Mouse (Mus musculus): ENCODE results near the gene Zfp827. TPM values are rescaled to one million over a fixed set of nuclear protein-coding genes. Genes with fewer than 3 reads are reported as not detected.

Gene Zfp827
- 10 to 100 TPM in 1 of 2 experiments, 1 to 10 TPM in 1; 9.4 to 10.6 TPM for total RNA-seq (2021)
- long read RNA-seq, experiment 1, partial matches to known transcripts: 1 of 7 reads
- long read RNA-seq, experiment 1, other reads (novel, unspliced or antisense): 6 of 7 reads
- long read RNA-seq, experiment 2, partial matches to known transcripts: 0 of 5 reads
- long read RNA-seq, experiment 2, other reads (novel, unspliced or antisense): 5 of 5 reads

DNA sequence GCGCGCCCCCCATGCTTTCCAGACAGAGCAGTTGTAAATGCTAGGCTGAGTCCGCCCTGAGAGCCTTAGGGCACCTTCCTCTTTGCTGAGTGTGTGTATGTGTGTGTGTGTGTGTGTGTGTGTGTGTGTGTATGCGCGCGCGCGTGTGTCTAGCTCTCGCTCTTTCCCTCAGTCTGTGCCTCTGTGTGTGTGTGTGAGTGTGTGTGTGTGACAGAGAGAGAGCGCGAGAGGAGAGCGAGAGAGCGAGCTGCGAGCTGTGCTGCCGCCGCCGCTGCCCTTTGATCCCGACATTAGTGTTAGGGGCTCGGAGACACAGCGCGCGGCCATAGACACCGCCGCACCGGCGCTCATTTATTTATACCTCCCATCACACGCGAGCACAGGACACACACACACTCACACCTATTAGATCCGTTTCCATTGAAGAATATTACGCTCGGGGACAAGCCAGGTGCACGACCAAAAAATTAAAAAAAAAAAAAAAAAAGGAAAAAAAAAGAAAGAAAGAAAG lies at the start of gene Zfp827:
Gene Zfp827 (plus strand): TSS at position 461 of the 511 bp plus-strand sequence.
- DNase-seq: peak; percentile 77 to 85

DNA sequence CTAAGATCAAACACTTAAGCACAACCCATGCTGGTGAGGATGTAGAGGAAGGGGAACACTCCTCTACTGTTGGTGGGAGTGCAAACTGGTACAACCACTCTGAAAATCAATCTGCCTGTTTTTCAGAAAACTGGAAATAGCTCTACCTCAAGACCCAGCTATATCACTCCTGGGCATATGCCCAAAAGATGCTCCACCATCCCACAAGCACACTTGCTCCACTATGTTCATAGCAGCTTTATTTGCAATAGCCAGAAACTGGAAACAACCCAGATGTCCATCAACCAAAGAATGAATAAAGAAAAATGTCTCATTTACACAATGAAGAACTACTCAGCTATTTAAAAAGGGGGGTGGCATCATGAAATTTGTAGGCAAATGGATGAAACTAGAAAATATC lies 23.9 kb upstream of the Zfp827 start:
- DNase-seq: no peak

GRCm38 (mm10) chr8:79015061-79015460 lies 13.2 kb upstream of the Zfp827 start:
- DNase-seq: no peak

DNA sequence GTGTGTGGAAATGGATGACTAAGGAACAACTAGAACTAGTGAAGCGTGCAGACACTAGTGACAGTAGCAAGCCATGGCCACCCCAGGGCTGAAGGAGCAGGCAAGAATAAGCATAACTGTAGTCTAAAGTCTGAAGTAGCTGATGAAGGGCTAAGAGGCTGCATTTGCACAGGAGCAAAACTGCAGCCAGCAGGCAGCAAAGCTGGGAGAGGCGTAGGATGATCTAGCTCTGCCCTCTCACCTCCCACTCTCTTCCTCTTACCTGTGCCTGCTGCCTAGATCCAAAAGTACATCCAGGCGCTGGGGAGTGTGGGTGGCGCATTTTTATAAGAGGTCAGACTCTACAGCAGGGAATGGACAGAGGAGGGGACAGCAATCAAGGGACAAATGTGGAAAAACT lies 12.2 kb upstream of the Zfp827 start:
- no peak for DNase-seq

DNA sequence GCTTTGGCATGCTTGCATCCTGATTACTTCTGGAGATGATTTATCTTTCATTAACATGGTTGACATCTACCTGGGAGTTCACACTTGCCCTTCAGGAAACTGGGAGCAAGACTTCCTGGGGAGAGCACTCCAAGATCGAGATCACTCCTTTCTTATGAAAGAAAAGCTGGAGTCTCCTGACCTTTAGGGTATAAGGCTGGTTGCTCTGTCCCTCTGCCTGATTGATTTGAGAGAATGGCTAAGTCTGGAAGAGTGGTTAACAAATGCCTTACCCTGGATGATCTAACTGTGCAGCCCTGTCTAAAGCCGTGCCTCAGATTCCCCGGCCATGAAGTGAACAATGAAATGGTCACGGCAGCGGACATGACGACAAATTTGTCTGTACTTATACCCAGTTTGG lies 11.7 kb upstream of the Zfp827 start:
- no peak for DNase-seq

- DNase-seq: no peak
These were observed 4.3 kb upstream of the Zfp827 start for GRCm38 (mm10) chr8:79023922-79024321.

DNA sequence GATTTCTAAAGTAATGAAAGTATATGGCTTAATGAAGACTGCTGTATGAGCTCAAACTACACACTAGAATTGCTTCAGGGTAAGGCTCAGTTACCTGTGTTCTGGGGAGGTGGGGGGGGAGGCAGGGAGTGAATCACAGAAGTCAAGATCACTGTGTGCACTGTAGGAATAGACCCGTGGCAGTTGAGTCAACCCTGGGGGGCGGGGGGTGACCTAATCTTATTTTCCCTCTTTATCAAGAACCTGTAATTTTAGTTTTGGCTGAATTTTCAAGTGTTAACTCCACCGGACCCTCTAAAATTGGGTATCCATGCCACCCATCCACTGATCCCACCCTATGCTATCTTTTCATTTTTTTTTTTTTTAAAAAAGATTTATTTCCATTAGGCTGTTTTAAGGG lies 918 bp upstream of the Zfp827 start:
- DNase-seq: no peak

- peak; percentile 31 to 69 for DNase-seq
These were observed 531 bp downstream of the Zfp827 start for GRCm38 (mm10) chr8:79028541-79029395.

GRCm38 (mm10) chr8:79029396-79030325 lies 1.4 kb downstream of the Zfp827 start:
- DNase-seq: peak; percentile 72 to 77

- DNase-seq: peak; percentile 65 to 79
These were observed 2.4 kb downstream of the Zfp827 start for GRCm38 (mm10) chr8:79030326-79031265.

DNA sequence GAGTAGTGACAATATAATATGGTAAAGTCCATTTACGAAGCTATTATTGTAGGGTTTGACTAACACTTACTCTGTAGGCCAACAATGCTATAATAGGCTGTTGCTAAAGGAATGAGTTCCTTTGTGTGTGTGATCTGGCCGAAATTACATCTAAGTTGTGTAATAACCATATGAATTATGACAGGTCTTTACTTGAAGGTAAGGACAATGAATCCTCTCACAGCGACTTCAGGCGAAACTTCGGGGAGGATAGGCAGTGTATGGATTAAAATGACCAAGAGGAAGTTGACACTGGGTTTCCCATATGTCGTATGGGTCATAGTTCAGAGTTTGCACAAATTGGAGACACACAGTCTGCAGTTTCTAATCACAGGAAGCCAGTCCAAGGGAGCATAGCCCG lies 9.3 kb downstream of the Zfp827 start:
- DNase-seq: no peak

DNA sequence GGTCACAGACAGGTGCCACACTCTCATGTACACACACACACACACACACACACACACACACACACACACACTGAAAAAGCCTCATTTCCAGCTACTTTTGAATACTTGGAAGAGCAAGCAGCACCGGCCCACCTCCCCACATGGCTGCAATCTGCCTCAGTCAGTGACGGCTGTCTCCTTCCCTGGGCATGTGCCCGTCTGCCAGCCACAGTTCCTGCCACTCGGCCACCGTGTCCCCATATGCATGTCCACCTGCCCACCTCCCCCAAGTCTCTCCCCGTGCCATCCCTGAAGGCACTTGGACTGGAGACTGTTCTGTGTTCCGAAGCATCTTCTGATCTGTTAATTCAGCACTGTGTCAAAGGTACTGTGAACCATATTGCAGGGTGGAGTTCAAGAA lies 9.8 kb downstream of the Zfp827 start:
- no peak for DNase-seq

- no peak for DNase-seq
These were observed 13.2 kb downstream of the Zfp827 start for GRCm38 (mm10) chr8:79041429-79041828.

DNA sequence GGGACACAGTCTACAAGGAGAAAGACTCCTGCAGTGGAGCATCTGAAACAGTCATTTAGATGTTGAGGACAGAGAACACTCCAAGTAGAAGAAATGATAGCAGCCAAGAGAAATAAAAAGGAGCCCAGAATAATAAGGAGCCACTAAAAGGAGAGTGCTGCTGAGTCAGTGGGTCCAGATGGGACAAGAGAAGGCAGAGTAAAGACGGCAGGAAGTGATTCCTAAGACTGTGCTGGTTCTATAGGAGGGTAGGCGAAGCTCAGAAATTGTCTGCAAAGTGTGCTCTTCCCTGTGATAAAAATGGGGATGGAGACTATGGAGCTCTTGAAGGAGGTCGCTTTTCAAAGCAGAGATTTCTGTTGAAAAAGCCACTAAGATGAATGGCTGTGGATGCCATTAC lies 14.0 kb downstream of the Zfp827 start:
- no peak for DNase-seq

DNA sequence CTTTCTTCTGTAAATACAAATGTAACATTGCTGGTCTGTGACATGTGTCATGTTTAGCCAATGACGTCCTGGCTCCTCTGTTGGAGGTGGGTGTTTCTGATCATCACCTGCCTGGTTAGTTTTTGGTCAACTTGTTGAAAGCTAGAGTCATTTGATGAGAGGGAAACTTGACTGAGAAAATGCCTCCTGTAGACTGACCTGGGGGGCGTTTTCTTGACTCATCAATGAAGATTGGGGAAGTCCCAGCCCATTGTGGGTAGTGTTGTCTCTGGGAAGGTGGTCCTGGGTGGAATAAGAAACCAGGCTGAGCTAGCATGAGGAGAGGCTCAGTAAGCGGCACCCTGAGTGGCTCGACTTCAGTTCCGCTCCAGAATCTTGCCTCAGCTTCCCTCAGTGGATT lies 16.4 kb downstream of the Zfp827 start:
- DNase-seq: no peak

DNA sequence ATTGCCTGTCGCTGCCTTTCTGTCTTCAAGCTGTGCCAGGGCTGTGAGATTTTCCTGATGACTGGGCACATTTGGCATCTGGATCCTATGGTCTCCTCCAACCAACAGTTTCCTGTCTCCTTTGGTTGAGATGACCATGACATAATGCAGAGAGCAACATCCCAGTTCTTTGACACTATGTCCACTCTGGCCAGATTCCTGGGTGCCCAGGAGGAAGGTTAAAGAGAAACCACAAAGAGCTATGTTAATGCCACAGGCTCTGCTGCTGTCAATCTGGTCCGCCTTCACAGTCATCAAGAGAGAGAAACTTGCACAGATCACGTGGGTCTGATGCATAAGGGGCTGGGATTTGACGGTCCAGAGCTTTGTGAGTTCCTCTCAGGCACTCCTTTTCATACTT lies 18.4 kb downstream of the Zfp827 start:
- no peak for DNase-seq

GRCm38 (mm10) chr8:79048388-79049005 lies 20.3 kb downstream of the Zfp827 start:
- no peak for DNase-seq

GRCm38 (mm10) chr8:79054222-79054621 lies 26.0 kb downstream of the Zfp827 start:
- no peak for DNase-seq

DNA sequence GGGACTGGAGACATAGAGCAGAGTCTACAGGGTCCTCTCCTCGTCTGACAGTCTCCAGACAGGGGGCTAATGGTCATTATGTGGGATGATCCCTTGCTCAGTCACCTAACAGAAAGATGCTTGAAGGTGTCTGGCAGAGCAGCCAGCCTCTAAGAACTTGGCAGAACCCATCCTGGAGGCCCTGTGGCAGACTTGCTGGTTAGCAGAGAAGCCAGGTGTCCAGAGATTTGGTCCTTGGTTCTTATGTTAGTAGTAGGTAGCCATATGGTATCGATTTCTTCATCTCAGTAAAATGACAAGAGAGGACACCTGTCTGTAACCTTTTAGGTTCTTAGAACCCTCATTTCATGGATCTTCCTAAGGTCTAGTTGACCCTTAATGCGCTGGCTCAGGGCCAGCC lies 28.9 kb downstream of the Zfp827 start:
- no peak for DNase-seq

DNA sequence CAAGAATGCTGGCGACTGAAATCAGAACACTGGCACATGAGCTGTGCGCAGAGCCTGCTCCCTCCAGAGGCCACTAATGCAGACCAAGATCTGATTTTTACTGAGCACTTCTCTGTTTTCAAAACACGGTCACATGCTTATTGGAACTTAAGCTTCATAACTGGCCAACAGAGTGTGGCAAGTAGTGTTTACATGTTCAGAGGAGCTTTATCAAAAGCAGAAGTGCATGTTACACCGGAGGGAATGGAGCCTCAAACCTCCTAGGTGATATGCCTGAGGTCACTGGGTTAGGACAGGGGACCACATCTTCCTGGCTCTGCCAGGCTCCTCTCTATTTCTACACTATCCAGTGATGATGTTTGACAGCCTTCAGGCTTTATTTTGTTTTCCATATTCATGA lies 31.1 kb downstream of the Zfp827 start:
- DNase-seq: no peak
